Mouse (Mus musculus) left cerebral cortex, adult 18-20 months (tissue): ENCODE measurements around the gene Mgst3. TPM values are rescaled to one million over a fixed set of nuclear protein-coding genes. Genes with fewer than 3 reads are reported as not detected.

Experiments used
- microRNA-seq, 2 experiments: library from miRNA; unstranded; fragments of <30 nt; microRNA quantifications; one replicate each; pipeline ENCODE4 v1.2.0; 2021
- total RNA-seq, 2 experiments: library from RNA; stranded (reverse); gene quantifications; 2 replicates each; pipeline ENCODE4 v1.2.3; 2021

Mgst3 gene
- total RNA-seq, 2 experiments from 2014 or later = 109 to 113 TPM

Small RNA genes lying within 50 kb of the gene (microRNA-seq; reads per million reads assigned to microRNA genes)
- gene Gm25911 = 0.50 to 0.85 reads per million in 2 experiments

Other genes with a start within 250 kb of the Mgst3 start
- 10 to 100 TPM; 29.2 to 39.2 TPM for gene Uck2, start 108.5 kb downstream of the Mgst3 start, total RNA-seq
- 10 to 100 TPM; 46.0 to 51.6 TPM for gene Tmco1, start 85.5 kb downstream of the Mgst3 start, total RNA-seq
- 10 to 100 TPM; 25.9 to 26.8 TPM for gene Aldh9a1, start 43.9 kb downstream of the Mgst3 start, total RNA-seq
- gene Lrrc52, start 72.9 kb upstream of the Mgst3 start, total RNA-seq = not detected
- 10 to 100 TPM; 12.5 to 20.6 TPM for gene Rxrg, start 204.5 kb upstream of the Mgst3 start, total RNA-seq